ENCODE assay signal across 11 mouse cellular contexts in the genomic region with DNA sequence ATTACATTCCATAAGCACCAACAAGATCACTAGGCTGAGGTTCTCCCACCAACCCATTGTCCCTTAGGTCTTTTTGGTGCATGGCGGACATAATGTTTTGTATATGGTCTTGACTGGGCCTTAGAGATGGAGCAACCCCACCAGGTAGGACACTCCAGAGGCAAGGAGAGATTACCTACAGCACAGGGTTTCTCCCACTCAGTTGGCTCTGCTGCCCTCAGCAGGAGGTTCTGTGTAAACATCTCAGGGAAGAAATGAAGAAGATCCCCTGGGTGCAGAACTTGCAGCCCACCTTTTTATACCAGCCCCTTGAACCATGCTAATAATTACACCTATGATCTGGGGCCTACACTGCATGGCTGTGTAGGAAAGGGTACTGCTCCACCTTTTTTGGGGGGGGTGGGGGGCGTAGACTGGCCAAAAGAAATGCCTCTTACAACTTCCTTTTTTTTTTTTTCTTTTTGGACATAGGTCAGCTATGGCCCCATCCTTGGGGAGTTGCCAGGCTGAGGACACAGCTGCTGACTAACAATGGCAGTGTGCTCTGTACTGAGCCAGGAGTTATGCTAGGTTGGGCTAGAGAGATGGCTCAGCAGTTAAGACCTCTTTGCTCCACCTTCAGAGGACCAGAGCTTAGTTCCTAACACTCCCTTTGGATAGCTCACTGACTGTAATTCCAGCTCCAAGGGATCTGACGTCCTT. TPM values are rescaled to one million over a fixed set of nuclear protein-coding genes. Genes with fewer than 3 reads are reported as not detected.
DNase-seq lines count a peak whose midpoint lies in the region; ATAC-seq and TF ChIP-seq lines count a peak whose summit lies in the region.
"Had no signal": no experiment of that assay in that cellular context is flagged by ENCODE, and none has a peak within 500 bp of the region (broad histone marks: within the 10 kb centered on the region; RNA-seq: fewer than 3 reads in every experiment).

No protein-coding gene starts in this region.

- TF ChIP-seq RAD21 in CH12.LX (IDR thresholded peaks at IDR 0.05; ENCODE audit: low read depth, low read length) = peak; percentile 65

- H3K27ac ChIP-seq in kidney, postnatal 0 days = no peak overlapping the region
- H3K27ac ChIP-seq in CH12.LX (ENCODE audit: insufficient read depth, low read depth) = no peak overlapping the region
- H3K27ac ChIP-seq in cortical plate, adult 2 months (ENCODE audit: insufficient read depth, low read length) = no peak overlapping the region
- H3K27ac ChIP-seq in hindbrain, embryonic 12.5 days = no peak overlapping the region
- H3K27ac ChIP-seq: liver, embryonic 13.5 days had no signal

- no peaks in the 10 kb centered on the region for H3K36me3 ChIP-seq in kidney, postnatal 0 days (ENCODE audit: insufficient read depth, low read length)
- peaks cover 0 to 33% of the 10 kb centered on the region in 2 experiments for H3K36me3 ChIP-seq in CH12.LX (replicated peaks in 1 of 2; ENCODE audit: control insufficient read depth in 1 of 2, insufficient read depth in 1 of 2, low read length in 1 of 2)
- H3K36me3 ChIP-seq in hindbrain, embryonic 12.5 days = no peaks in the 10 kb centered on the region
- H3K36me3 ChIP-seq: liver, embryonic 13.5 days had no signal

- no peak for ATAC-seq in kidney, postnatal 0 days (replicated peaks; ENCODE audit: low FRiP score, low read depth)
- ATAC-seq in hindbrain, embryonic 12.5 days (ENCODE audit: low FRiP score) = no peak

- no peaks in the 10 kb centered on the region for H3K27me3 ChIP-seq in kidney, postnatal 0 days (ENCODE audit: insufficient read depth, low read length)
- no peaks in the 10 kb centered on the region for H3K27me3 ChIP-seq in CH12.LX (replicated peaks)
- no peaks in the 10 kb centered on the region for H3K27me3 ChIP-seq in hindbrain, embryonic 12.5 days

- TF ChIP-seq EP300 in CH12.LX (IDR thresholded peaks at IDR 0.05; ENCODE audit: low read length) = no peak

- no peak for DNase-seq in kidney, postnatal 0 days (ENCODE audit: low spot score)
- no peak for DNase-seq in kidney, adult 11 months
- DNase-seq in 3T3-L1 (ENCODE audit: low read depth, low spot score) = peak; percentile 88
- no peak for DNase-seq in CH12.LX (ENCODE audit: extremely low read depth)
- no peak for DNase-seq in spleen, postnatal 14 days (ENCODE audit: low spot score in 2 of 2)
- no peak for DNase-seq in cerebellum, postnatal 4 days (ENCODE audit: low spot score in 2 of 2)
- DNase-seq: cerebellum, postnatal 14 days; liver, embryonic 13.5 days; retina, postnatal 1 day had no signal

- no peak overlapping the region for H3K4me2 ChIP-seq in kidney, postnatal 0 days (ENCODE audit: low read length)
- H3K4me2 ChIP-seq in CH12.LX (ENCODE audit: insufficient read depth, low read depth, poor library complexity, severe bottlenecking) = no peak overlapping the region
- no peak overlapping the region for H3K4me2 ChIP-seq in hindbrain, embryonic 12.5 days (replicated peaks)
- H3K4me2 ChIP-seq: liver, embryonic 13.5 days had no signal

- no peaks in the 10 kb centered on the region for H3K79me2 ChIP-seq in CH12.LX (replicated peaks; ENCODE audit: control insufficient read depth, extremely low read depth, insufficient read depth, poor library complexity, severe bottlenecking)

- in situ Hi-C loops in CH12.LX (cut with MboI; ENCODE audit: low pct_ligation_motif_present, low pct_unique_long_range_greater_than_20kb, low sequenced_read_pairs) = no loop called here

- H3K4me3 ChIP-seq in kidney, postnatal 0 days (replicated peaks; ENCODE audit: low read depth, low read length) = no peak overlapping the region
- no peak overlapping the region for H3K4me3 ChIP-seq in CH12.LX (replicated peaks in 1 of 3; ENCODE audit: low read depth in 2 of 3, low read length in 2 of 3, poor library complexity in 1 of 3)
- H3K4me3 ChIP-seq in cortical plate, adult 2 months (ENCODE audit: insufficient read depth, low read length) = no peak overlapping the region
- H3K4me3 ChIP-seq in hindbrain, embryonic 12.5 days = no peak overlapping the region
- H3K4me3 ChIP-seq: liver, embryonic 13.5 days had no signal

- 63% methylated on average over 3 of the region's 3 CpGs for WGBS in kidney, postnatal 0 days
- 80% methylated on average over 3 of the region's 3 CpGs for WGBS in hindbrain, embryonic 12.5 days

- no peaks in the 10 kb centered on the region for H3K4me1 ChIP-seq in kidney, postnatal 0 days (replicated peaks; ENCODE audit: insufficient read depth, low read length)
- peaks cover 13 to 30% of the 10 kb centered on the region in 2 experiments; a peak in 3 of 4 replicates for H3K4me1 ChIP-seq in CH12.LX (ENCODE audit: control insufficient read depth in 1 of 2, insufficient read depth in 2 of 2)
- peaks cover 3% of the 10 kb centered on the region for H3K4me1 ChIP-seq in cortical plate, adult 2 months (ENCODE audit: control insufficient read depth, insufficient read depth, low read length)
- no peaks in the 10 kb centered on the region for H3K4me1 ChIP-seq in hindbrain, embryonic 12.5 days

- dilution Hi-C loops in CH12.LX (cut with MboI; ENCODE audit: extremely low pct_ligation_motif_present, extremely low pct_unique_long_range_greater_than_20kb, low sequenced_read_pairs) = no loop called here

- TF ChIP-seq CTCF in kidney, postnatal 0 days (IDR thresholded peaks at IDR 0.05; ENCODE audit: low read depth) = peak; percentile 40; the same call in 1 of the 2 replicates
- peak in 1 of 2 experiments; percentile 72; a peak in 2 of 4 replicates for TF ChIP-seq CTCF in CH12.LX (conservative IDR thresholded peaks at IDR 0.05 in 1 of 2, IDR thresholded peaks at IDR 0.05 in 1 of 2; ENCODE audit: low read depth in 2 of 2, low read length in 2 of 2)
- TF ChIP-seq CTCF in cortical plate, adult 2 months (IDR thresholded peaks at IDR 0.05; ENCODE audit: extremely low read depth, insufficient read depth, low read length) = peak; percentile 34

- TF ChIP-seq POLR2A in CH12.LX (IDR thresholded peaks at IDR 0.05; ENCODE audit: low read depth, low read length) = no peak
- no peak for TF ChIP-seq POLR2A in cortical plate, adult 2 months (IDR thresholded peaks at IDR 0.05; ENCODE audit: extremely low read depth, insufficient read depth, low read length)

- no peaks in the 10 kb centered on the region for H3K9me3 ChIP-seq in kidney, postnatal 0 days (replicated peaks; ENCODE audit: low read length)
- no peaks in the 10 kb centered on the region for H3K9me3 ChIP-seq in CH12.LX (replicated peaks; ENCODE audit: low read length)
- no peaks in the 10 kb centered on the region for H3K9me3 ChIP-seq in hindbrain, embryonic 12.5 days (replicated peaks)
- H3K9me3 ChIP-seq: liver, embryonic 13.5 days had no signal

- H3K9ac ChIP-seq in kidney, postnatal 0 days (ENCODE audit: low read depth, low read length) = no peak overlapping the region
- no peak overlapping the region for H3K9ac ChIP-seq in CH12.LX (ENCODE audit: insufficient read depth, low read depth)
- H3K9ac ChIP-seq in hindbrain, embryonic 12.5 days = no peak overlapping the region
- H3K9ac ChIP-seq: liver, embryonic 13.5 days had no signal

TF ChIP-seq in CH12.LX, 34 proteins besides CTCF, POLR2A, EP300 and RAD21:
- 0 out of 2 replicates have a peak, but pooled peaks have one; percentile 47 for TF ChIP-seq MAZ (IDR thresholded peaks at IDR 0.05; ENCODE audit: low read depth, low read length)
- peak; percentile 83 for TF ChIP-seq ZNF384 (IDR thresholded peaks at IDR 0.05; ENCODE audit: low read depth, low read length)
- TF ChIP-seq SMC3 (IDR thresholded peaks at IDR 0.05; ENCODE audit: low read depth, low read length) = peak; percentile 44
- no peak for TF ChIP-seq TCF12 (IDR thresholded peaks at IDR 0.05; ENCODE audit: low read depth, low read length)

RNA-seq across cellular contexts. Expression of gene Olfml2a, which starts 12.8 kb away (rescaled TPM):
- polyA plus RNA-seq in kidney, postnatal 0 days (2015; fragmentation: Nextera tagmentation; extraction: Ambion mirVana) = 2.4 and 2.7 TPM in 2 replicates
- 3.9 and 4.3 TPM in 2 replicates for total RNA-seq in CH12.LX (2012; rRNA removed)
- 4.7 and 5.5 TPM in 2 replicates for total RNA-seq in CH12.LX (2014; rRNA removed)
- polyA plus RNA-seq in CH12.LX (2012; ENCODE audit: insufficient read length, low read depth) = 8.4 and 8.5 TPM in 2 replicates
- polyA plus RNA-seq in cortical plate, adult 2 months (2012; rRNA removed) = 2.0 TPM in 2 replicates
- 4.9 and 5.7 TPM in 2 replicates for polyA plus RNA-seq in hindbrain, embryonic 12.5 days (2016; fragmentation: Nextera tagmentation; extraction: Ambion mirVana)

RNA-seq across cellular contexts. Expression of gene Nr6a1, which starts 17.1 kb away (rescaled TPM):
- polyA plus RNA-seq in kidney, postnatal 0 days (2015; fragmentation: Nextera tagmentation; extraction: Ambion mirVana) = 0.51 TPM in 2 replicates
- total RNA-seq in CH12.LX (2012; rRNA removed) (5.8 and 6.1 TPM in 2 replicates), CH12.LX (2014; rRNA removed) (5.0 and 5.6 TPM in 2 replicates)
- 6.1 and 6.2 TPM in 2 replicates for polyA plus RNA-seq in CH12.LX (2012; ENCODE audit: insufficient read length, low read depth)
- 7.7 and 7.9 TPM in 2 replicates for polyA plus RNA-seq in cortical plate, adult 2 months (2012; rRNA removed)
- polyA plus RNA-seq in hindbrain, embryonic 12.5 days (2016; fragmentation: Nextera tagmentation; extraction: Ambion mirVana) = 3.1 and 3.8 TPM in 2 replicates

RNA-seq across cellular contexts. Expression of gene Wdr38, which starts 52.7 kb away (rescaled TPM):
- polyA plus RNA-seq in kidney, postnatal 0 days (2015; fragmentation: Nextera tagmentation; extraction: Ambion mirVana) = 1.5 and 1.6 TPM in 2 replicates
- total RNA-seq in CH12.LX (2012; rRNA removed) (1.0 and 1.1 TPM in 2 replicates), CH12.LX (2014; rRNA removed) (0.19 and 0.28 TPM in 2 replicates)
- 0.40 and 0.63 TPM in 2 replicates for polyA plus RNA-seq in CH12.LX (2012; ENCODE audit: insufficient read length, low read depth)
- polyA plus RNA-seq in cortical plate, adult 2 months (2012; rRNA removed) = 1.0 and 1.1 TPM in 2 replicates
- polyA plus RNA-seq in hindbrain, embryonic 12.5 days (2016; fragmentation: Nextera tagmentation; extraction: Ambion mirVana) = 2.1 and 2.2 TPM in 2 replicates
